Mouse (Mus musculus): ENCODE data around the gene Wdr89.

DNA sequence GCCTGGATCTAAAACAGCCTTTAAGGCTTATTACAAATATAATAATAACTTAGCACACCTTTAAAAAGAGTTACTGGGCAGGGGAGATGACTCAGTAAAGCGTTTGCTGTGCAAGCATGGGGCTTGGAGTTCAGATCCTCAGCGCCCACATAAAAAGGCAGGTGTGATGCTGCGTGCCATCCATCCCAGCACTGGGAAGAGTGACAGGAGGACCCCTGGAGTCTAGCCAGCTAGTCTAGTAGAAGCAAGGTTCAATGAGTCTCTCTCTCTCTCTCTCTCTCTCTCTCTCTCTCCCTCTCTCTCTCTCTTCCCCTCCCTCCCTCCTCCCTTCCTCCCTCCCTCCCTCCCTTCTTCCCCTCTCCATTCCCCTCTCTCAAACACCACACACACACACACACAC, 53.8 kb downstream of the Wdr89 start:
- TF ChIP-seq POLR2A (IDR thresholded peaks at IDR 0.05; ENCODE audit: insufficient read depth, low read depth, low read length) (no peak), CTCF (IDR thresholded peaks at IDR 0.05; ENCODE audit: insufficient read depth, low read depth, low read length) (no peak)

Measured in olfactory bulb, adult 2 months (tissue).